Mouse (Mus musculus) erythroid progenitor cell, adult 5-6 weeks (primary cell): Measurements from ENCODE around the gene Eci2. TPM values are rescaled to one million over a fixed set of nuclear protein-coding genes. Genes with fewer than 3 reads are reported as not detected.
"Not testable (repeated sequence)": the region's sequence is repeated elsewhere in the genome, so short reads cannot be mapped to it uniquely, and the experiment has no call there.

Source experiments
- ATAC-seq: replicated peaks from 2 replicates; pipeline ENCODE4 v1.8.0; 2016; ENCODE audit warnings: moderate number of reproducible peaks, mild to moderate bottlenecking, moderate TSS enrichment, inconsistent platforms; ENCODE audit not compliant: poor library complexity, low FRiP score, severe bottlenecking
- total RNA-seq, 2 experiments: library from RNA; stranded (forward) in 1 of 2; stranded (reverse) in 1 of 2; fragments of 150-400 nt in 1 of 2; fragments of 186-747, 209-891 nt in 1 of 2; gene quantifications; 2 replicates each; pipeline versions ENCODE4 v1.2.3 to v1.2.4; 2015 to 2017; ENCODE audit warnings: low replicate concordance in 2 of 2

Eci2 gene
- total RNA-seq, 2 experiments from 2014 or later, result 12.6 to 47.4 TPM

DNA sequence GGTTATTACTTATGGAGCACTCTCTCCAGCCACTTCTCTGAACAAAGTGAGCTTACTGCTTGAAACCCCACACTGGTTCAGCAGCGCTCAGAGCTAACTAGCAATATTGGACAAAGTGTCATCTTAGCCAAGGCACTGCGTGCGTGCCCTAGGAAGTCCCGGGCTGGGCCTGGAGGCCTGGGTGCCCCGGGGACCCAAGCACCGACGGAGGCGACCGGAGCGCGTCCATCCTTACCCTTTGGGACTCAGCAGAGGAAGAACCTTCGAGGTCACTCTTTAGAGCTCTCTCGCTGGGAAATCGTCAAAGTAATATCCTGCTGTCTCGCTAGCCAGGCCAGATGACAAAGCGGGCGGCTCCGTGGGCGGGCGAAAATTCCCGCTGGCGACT is 33.3 kb downstream of the Eci2 start:
- peak; percentile 72 for ATAC-seq

GRCm38 (mm10) chr13:34993085-34993484 is 33.8 kb downstream of the Eci2 start:
- no peak for ATAC-seq

DNA sequence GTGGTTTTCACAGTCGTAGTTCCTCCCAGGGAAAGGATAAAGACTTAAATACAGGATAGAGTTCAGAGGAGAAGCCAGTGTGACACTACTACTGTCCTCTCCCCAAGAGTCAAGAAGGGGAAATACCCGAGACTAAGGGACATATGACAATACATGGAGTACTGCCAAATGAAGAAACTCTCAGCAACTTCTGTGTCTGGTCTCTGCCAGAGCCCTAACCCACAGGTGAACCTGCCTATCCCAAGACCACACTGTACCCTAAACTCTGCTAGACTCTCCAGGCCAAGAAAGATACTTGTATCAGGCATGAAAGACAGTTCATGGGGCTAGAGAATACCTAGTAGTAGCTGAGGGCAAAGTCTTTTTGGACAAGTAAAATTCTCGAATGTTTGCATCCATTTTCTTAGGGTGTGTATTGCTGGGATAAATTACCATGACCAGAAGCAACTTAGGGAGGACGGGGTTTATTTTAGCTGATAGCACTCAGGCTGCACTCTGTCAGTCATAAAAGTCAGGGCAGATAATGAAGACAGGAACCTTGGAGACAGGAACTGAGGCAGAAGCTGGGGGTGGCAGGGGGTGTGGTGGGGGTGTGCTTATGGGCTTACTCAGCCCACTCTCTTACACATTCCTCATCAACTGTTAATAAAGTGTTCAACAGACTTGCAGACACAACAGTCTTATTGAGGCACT is 35.2 kb downstream of the Eci2 start:
- no peak for ATAC-seq

- ATAC-seq, result not testable (repeated sequence)
These were observed 43.4 kb downstream of the Eci2 start for GRCm38 (mm10) chr13:34983479-34983878.

DNA sequence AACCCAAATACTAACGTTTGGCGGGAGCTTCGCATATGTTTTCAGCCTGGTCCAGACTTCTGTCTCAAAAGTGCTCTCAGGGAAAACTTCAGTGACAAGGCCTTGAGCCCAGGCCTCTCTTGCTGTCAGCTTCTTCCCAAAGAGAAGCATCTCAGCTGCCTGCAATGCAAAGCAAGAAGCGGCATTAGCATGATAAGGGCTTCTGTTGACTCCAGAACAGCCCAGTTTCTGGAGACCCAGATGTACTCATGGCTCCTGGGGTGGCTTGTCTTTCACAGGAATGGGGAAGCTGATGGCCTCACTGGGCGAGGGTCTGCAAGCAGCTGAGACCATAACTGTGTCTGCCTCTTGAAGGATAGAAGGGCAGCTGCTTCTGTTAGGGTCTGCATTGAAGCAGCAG is 48.3 kb downstream of the Eci2 start:
- not testable (repeated sequence) for ATAC-seq

DNA sequence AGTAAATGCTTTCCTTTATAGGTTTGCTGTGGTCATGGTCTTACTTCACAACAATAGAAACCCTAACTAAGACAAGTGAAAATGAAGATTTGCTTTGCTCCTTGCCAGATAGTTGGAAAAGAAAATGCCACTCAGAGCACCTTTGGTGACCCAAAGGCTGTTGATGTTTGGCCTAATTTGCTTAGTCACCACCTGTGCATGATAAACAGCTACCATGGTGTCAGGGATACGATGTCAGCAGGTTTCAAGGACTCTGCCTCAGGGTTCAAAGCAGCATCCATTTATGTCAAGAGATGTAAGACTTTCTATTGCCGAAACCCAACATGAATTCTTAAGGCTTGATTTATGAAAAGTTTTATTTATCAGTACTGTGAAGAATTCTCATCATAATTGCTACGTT is 49.5 kb downstream of the Eci2 start:
- no peak for ATAC-seq

- no peak for ATAC-seq
These were observed 50.8 kb downstream of the Eci2 start for GRCm38 (mm10) chr13:34976116-34976515.

DNA sequence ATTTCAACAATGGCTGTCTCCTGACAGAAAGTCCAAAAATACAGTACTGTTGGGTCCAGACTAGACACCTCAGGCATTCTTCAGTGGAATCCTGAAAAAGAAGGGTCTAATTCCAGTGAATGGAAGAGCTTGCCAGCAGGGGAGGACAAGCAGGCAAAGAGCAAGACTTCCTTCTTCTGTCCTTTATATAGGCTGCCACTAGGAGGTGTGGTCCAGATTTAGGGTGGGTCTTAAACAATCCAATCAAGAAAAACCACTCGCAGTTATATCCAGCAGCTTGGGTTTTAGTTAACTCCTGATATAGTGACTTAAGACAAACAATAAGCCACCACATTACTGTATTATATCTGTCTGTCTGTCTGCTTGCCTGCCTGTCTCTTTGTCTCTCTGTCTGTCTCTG is 53.1 kb downstream of the Eci2 start:
- no peak for ATAC-seq

GRCm38 (mm10) chr13:34973149-34973548 is 53.7 kb downstream of the Eci2 start:
- ATAC-seq, result peak; percentile 61; the same call in 1 of the 2 replicates

DNA sequence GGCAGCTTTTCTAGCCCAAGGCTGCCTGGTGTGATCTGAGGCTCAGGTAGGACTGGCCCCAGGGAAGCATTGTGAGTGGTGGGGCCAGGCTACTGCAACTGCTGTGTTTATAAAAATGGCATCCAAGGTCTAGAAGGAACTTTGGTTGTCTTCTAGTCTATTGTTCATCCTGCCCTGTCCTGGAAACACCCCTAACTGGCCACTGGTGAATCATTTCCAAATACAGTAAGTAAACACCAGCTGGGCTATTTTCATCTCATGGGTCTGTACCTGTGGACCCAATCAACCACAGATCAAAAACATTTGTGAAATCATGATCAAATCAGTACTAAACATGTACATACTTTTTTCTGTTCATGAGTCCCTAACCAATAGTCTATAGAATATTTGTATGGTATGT is 54.4 kb downstream of the Eci2 start:
- not testable (repeated sequence) for ATAC-seq

DNA sequence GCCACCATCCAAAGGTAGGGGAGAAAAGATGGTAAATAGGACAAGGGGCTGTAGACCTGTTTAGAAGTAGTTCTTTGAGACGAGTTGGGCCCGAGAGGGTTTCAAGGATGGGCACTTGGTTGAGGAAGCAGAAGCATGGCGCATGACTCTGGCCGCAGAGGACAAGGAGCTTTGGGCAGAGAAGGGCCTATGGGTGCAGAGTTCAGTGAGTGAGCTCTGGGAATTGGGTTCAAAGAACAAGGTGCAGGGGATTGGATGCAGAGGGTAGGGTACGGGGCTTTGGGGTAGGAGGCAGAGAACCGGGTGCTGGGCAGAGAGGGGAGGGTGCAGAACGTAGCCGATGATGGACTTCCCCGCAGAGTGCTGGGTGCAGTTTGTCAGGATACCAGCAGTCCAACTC is 61.2 kb downstream of the Eci2 start:
- ATAC-seq, result not testable (repeated sequence)

- no peak for ATAC-seq
These were observed 62.0 kb downstream of the Eci2 start for GRCm38 (mm10) chr13:34964866-34965265.

DNA sequence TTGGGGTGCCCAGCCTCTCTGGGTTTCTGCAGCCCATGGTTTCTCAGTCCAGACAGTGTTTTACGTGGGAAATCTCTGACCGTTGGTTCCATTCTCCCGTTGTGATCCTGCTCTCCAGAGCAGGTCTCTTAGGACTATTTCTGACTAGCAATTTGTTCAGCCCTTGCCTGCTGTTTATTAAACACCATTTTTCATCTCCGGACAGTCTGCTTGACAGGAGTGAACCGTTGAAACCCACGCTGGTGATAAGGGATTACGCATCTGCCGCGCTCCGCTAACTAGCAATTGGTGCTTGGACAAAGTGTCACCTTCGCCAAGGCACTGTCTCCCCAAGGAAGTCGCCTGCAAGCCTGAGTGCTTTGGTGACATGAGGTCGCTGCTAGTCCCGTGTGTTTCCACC is 62.5 kb downstream of the Eci2 start:
- no peak for ATAC-seq

- no peak for ATAC-seq
These were observed 63.1 kb downstream of the Eci2 start, which contains the start of gene Eci3 for GRCm38 (mm10) chr13:34963511-34964397. Gene Eci3 (minus strand): TSS chr13:34963810.

DNA sequence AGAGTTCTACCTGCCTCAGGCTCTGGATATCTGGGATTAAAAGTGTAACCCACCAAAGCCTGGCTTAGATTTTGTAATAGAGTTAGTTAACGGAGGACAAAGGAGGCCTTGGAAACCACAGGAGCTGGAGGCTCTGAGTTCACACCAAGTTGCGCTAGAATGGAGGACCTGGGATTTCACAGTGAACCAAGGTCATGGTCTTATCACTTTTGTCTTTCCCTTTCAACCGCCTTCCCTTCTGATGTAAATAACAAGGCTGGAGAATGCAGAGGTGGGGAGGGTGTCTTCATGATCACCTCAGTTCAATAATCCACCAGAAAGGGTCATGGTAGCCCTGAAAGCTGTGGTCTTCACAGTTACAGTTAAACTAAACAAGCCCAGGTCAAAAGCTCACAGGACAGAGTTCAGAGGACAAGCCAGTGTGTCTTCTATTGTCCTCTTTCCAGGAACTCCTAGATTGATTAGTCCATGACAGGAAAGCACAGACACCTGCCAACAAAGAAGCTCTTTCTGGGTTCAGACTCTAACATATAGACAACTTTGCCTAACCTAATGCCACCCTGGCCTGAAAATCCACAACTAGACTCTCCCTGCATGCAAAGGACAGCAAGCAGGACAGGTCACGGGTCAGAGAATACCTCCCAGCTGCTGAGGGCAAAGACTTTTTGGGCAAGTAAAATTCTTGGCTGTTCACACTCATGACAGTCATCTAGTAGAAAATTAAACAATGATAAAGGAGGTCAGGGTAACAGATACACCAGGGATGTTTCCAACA is 65.7 kb downstream of the Eci2 start:
- ATAC-seq, result no peak

- ATAC-seq, result not testable (repeated sequence)
These were observed 68.7 kb downstream of the Eci2 start for GRCm38 (mm10) chr13:34958158-34958557.

GRCm38 (mm10) chr13:34956901-34957300 is 70.0 kb downstream of the Eci2 start:
- ATAC-seq, result no peak

GRCm38 (mm10) chr13:34951437-34951836 is 75.5 kb downstream of the Eci2 start:
- not testable (repeated sequence) for ATAC-seq

DNA sequence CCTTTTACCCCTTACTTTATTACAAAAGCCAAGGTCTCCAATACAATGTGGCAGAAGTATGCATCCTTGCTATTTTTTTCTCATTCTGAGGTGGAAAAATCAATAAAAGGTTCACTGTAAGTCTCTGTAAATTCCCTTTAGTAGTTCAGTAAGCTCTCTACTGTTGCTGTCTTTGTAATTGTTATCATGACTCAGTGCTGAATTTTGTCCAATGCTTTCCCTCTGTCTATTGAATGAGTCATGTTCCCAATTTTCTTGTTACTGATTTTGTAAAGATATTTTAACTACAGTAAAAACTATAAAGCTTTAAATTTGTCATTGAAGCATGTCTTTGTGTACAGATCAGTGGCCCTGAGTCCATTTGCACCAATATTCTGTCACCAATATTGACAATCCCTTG is 84.5 kb downstream of the Eci2 start:
- ATAC-seq, result no peak

- no peak for ATAC-seq
These were observed 91.8 kb downstream of the Eci2 start for GRCm38 (mm10) chr13:34934931-34935644.
